Mouse (Mus musculus): ENCODE data around the gene Tmem251.
A peak's percentile ranks its signal among the peaks of the same experiment; 100 is the strongest.

GRCm38 (mm10) chr12:102719552-102720315, 23.8 kb upstream of the Tmem251 start:
- TF ChIP-seq POLR2A (IDR thresholded peaks at IDR 0.05; ENCODE audit: low read depth, low read length): no peak
- peak; percentile 49; the same call in 1 of the 2 replicates for TF ChIP-seq CTCF (IDR thresholded peaks at IDR 0.05; ENCODE audit: extremely low read depth, insufficient read depth, insufficient read length, insufficient replicate concordance)

Measured in spleen, adult 2 months (tissue).